Mouse (Mus musculus): ENCODE results near the gene Tmem121b. TPM values are rescaled to one million over a fixed set of nuclear protein-coding genes. Genes with fewer than 3 reads are reported as not detected.

Tmem121b gene
- polyA plus RNA-seq (2015; fragmentation: Nextera tagmentation; extraction: Ambion mirVana) = 0.31 and 0.42 TPM in 2 replicates

DNA sequence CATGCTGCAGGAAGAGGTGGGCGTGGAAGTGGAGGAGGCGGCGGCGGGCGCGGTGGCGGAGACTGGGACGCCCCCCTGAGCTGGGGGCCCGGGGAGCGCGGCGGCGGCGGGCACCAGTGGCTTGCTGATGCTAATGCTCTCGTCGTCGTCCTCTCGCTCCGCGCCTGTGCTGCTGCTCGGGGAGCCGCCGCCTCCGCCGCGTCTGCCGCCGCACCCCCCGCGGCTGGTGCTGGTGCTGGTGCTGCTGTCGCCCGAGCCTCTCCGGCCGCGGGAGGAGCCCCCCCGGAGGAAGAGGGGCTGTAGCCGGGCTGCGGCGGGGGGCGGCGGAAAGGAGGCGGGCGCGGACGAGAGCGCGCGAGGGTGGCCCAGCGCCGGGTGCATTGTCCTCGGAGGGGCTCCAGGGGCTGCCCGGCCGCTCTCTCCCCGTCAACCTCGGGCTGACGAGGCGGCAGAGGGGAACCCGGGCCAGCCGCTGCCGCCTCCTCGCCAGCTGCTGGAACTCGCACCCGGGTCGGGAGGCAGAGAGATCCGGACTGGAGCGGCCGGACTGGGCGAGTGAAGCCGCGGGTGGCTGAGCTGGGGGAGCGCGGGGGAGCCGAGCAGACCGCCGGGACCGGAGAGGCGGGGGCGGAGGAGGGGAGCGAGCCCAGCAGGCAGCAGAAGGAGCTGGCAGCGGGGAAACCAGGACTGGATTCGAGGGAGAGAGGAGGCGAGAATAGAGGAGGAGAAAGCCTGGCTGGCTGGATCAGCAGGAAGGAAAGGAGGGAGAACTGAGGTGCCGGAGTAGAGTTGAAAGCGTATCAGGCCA, at the start of gene Tmem121b:
Tmem121b (minus strand) TSS at position 434 of the 808 bp plus-strand sequence.
- DNase-seq (ENCODE audit: low spot score) = peak; percentile 35

DNA sequence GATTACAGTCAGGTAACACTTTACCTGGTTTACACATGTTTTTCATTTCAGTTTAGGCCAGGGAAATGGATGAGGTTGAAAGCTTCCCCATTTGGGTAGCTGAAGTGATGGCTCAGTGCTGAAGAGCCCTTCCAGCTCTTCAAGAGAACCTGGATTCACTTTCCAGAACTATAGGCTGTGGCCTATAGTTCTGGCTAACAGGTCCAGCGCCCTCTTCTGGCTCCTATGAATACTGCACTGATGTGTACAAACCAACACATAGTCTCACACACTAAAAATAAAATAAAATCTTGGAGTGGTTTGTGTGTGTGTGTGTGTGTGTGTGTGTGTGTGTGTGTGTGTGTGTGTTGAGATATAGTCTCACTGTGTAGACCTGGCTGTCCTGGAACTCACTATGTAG, 48.5 kb upstream of the Tmem121b start:
- no peak for DNase-seq (ENCODE audit: low spot score)

DNA sequence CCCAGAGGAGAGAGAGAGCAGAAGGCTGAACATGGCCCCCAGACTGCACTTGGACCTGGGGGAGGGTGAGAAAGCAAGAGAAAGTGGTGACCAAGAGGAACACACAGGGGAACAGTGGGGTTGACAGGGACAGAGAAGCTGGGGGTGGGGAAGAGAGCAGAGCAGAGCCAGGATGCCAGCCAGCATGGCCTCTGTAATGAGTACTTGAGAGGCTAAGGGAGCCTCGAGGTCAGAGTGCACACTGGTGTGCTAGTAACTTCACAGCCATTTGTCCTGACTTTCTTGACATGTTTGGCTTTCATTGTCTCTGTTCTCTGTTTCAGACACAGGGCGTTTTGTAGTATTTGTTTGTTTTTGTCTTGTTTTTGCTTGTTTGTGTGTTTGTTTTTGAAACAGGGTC, 47.8 kb upstream of the Tmem121b start:
- DNase-seq (ENCODE audit: low spot score) = no peak

DNA sequence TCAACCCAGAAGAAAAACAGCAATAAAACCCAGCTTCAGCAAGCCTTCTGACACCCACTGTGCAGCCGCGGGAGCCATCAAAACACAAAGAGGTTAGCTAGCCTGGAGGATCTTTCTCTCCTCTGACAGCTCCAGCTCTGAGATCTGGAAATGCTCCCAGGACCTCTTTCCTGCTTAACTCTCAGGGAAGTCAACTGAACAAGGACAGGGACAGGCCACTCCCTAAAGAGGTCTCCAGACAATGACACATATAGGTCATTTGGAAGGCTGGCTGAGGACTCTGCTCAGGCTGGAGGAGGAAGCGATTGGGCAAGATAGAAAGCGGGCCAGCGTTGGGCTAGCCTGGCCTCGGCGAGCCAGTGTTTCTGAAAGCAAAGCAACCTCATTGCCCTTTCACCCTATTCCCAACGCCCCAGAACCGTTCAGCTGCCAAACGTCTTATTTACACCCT, 46.2 kb upstream of the Tmem121b start:
- no peak for DNase-seq (ENCODE audit: low spot score)

DNA sequence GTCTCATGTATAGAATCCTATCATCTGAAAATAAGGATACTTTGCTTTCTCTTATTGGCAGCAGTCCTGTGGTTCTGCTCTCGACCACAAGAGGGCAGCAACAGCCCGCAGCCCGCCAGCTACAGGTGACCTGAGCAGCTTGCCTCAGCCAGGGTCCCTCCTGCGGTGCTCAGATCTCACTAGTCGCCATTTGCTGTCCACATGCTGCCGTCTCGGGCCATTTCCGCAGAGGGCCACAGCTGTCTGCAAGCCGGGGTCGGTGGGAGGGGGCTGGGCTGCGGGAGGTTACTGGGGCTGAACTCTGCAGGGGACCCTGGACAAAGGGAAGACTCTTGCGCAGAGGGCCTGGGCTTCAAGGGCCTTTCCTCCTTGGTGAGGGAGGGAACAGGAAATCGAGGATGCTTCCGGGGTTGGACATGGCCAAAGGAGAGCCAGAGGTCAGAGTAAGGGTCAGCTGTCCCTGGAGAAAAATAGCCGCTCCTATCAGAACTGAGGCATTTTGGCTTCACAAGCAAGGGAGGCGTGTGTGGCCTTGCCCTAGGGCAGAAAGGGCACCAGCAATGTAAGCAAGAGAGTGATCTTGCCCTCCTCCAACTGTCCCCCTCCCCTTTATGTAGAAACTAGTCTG, 45.6 kb upstream of the Tmem121b start:
- peak; percentile 80 for DNase-seq (ENCODE audit: low spot score)

DNA sequence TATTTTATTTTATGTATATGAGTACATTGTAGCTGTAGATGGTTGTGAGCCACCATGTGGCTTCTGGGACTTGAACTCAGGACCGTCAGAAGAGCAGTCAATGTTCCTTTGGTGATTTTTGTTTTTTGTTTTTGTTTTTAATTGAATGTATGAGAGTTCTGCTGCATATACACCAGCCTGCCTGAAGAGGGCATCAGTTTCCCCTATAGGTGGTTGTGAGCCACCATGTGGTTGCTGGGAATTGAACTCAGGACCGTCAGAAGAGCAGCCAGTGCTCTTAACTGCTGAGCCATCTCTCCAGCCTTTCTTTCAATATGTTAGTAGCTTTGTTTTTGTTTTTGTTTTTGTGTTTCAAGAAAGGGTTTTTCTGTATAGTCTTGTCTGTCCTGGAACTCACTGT, 42.7 kb upstream of the Tmem121b start:
- DNase-seq (ENCODE audit: low spot score) = no peak

DNA sequence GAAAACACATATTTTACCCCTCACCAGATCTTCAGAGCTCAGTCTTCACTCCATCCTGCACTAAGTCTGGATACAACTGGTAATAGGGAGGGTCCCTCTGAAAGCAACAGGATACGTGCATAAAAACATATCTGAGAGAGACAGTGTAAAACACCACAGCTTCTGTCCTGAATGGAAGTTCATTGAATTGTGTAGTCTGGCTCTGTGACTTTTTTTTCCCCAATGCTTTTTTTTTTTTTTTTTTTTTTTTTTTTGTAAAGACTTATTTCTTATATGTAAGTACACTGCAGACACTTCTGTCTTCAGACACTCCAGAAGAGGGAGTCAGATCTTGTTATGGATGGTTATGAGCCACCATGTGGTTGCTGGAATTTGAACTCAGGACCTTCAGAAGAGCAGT, 39.0 kb upstream of the Tmem121b start:
- DNase-seq (ENCODE audit: low spot score) = no peak

DNA sequence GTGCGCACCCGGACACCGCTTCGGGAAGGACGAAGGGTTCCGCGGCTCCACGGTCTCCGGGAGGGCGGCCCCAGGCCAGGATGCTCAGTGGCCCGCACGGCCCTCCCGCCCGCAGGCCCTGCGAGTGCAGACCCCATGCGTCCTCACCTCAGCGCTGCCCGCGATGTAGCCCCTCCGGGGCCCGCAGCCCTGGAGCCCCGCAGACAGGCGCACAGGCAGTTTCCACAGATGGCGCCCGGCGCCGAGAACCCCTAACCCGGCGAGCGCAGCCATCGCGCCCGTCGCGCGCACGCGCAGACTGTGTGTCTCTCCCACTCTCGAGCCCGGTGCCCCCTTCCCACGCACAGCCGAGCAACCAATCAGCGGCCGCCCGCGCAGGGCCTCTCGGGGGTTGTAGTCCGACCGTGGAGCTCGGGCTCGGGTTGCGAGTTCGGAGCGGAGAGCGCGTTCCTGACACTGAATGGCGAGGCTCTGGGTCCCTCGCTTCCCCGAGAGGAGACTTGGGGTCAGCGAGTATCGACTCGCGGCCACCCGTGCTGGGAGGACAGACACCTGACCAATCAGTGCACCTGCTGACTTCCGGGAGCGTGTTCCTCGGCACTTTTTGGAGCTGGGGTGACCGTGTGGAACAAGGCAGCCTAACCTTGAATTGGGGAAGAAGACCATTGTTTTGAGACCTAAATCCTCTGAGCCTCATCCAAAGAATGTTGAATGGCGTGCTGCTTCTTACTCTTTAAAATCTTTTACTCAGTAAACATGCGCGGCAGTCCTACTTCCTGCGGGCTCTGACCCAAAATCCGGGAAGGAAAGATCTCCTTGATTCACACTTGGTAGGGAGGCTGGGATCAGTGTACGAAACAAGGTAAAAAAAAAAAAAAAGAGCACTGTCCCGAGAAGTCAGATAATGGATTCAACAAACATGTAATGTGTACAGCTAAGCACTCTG, 37.7 kb upstream of the Tmem121b start, which contains the start of gene Hdhd5:
Hdhd5 (minus strand) TSS at position 300 of the 946 bp plus-strand sequence.
- DNase-seq (ENCODE audit: low spot score) = peak; percentile 96

DNA sequence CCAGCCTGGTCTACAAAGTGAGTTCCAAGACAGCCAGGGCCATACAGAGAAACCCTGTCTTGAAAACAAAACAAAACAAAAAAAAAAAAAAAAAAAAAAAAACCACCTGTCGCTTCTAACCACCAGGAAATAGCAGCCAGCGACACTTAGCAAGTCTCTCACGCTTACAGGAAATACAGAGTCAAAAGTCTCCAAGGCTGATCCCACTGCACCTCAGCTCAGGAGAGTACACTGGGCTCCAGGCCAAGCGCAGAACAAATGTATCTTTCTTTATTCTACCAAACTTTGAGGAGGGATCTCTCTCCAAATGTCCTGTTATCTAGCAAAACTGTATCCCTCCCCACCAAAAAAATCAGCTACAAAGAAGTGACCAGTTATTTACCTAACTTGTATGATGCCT, 35.5 kb upstream of the Tmem121b start:
- DNase-seq (ENCODE audit: low spot score) = peak; percentile 78

DNA sequence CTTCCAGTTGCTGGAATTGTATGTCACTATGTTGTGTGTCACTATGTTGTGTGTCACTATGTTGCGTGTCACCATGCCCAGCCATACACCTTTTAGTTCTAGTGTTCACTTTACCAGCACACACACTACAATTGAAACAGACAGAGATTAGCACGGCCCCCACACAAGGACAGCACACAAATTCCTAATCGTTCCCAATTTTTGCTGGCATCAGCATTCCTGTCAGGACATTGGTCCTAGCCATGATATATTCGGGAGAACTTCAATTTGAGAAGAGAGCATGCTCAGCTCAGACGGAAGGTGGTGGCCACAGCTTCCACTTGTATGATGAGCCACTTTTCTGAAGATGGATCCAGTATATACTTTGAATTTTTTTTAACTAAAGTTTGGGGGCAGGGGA, 31.2 kb upstream of the Tmem121b start:
- no peak for DNase-seq (ENCODE audit: low spot score)

DNA sequence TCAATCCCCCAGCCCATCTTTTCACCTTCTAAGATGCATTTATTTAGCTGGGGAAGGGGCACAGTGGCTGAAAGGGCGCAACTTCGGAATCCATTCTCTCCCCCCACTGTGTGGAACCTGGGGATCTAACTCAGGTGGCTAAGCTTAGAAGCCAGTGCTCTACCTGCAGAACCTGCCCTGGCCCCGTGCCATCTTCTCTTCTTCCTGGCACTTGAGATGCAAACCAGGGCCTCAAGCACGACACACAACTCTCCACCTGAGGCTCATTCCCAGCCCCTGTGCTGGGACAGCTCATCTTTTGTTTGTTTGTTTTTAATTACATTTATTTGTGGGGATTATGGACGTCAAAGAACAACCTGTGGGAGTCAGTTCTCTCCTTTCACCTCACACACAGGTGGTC, 26.0 kb upstream of the Tmem121b start:
- DNase-seq (ENCODE audit: low spot score) = no peak

DNA sequence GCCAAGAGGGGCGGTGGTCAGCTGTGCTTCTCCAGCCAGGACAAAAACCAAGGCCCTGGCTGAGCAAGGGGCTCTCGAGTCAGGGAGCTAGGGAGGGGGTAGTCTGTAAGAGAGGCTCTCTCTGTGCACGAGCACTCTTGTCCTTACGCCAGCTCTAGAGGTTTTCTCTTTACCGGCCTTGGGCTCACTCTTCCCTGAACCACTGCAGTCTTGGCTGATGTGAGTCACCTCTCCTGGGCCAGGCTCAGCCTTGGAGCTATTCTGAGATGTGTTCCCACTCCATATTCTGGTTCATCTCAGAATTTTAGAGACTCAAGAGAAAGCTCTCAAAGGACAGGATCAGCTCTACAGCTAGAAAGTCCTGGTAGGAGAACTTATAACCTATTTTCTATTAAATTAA, 23.7 kb upstream of the Tmem121b start:
- DNase-seq (ENCODE audit: low spot score) = no peak

DNA sequence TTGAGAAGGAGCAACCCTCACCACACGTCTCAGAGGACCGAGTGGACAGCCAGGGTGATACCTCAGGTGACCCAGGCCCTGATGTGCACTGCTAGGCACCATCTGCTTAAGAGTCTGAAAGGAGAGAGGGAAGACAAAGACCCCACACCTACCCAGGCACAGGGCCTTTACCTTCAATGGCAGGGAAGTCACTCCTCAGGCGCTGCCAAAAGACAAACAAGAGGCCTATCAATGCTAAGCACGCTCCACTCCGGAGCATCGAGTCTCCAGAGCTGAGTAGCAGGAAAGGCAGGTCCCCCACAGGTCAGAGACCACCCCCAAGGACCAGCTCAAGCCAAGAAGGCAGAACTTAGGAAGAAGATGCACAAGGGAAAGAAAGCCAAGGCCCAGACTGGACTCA, 23.3 kb upstream of the Tmem121b start:
- DNase-seq (ENCODE audit: low spot score) = no peak

DNA sequence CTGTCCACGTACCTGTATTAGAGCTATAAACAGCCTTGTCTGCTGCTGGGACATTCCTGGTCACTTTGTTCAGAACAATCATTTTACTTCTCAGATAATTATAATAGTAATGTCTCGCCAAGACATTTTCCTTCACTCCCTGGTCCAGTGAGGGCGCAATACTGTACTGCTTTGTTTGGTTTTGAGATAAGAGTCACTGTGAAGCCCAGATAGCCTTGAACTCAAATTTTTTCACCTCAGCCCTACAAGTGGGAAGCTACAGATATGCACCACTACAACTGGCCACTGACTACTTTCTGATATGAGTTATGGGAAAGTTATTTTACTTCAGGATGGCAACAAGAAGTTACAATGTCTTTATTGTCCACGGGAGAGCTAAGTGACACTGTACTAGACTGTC, 22.8 kb upstream of the Tmem121b start:
- DNase-seq (ENCODE audit: low spot score) = no peak

DNA sequence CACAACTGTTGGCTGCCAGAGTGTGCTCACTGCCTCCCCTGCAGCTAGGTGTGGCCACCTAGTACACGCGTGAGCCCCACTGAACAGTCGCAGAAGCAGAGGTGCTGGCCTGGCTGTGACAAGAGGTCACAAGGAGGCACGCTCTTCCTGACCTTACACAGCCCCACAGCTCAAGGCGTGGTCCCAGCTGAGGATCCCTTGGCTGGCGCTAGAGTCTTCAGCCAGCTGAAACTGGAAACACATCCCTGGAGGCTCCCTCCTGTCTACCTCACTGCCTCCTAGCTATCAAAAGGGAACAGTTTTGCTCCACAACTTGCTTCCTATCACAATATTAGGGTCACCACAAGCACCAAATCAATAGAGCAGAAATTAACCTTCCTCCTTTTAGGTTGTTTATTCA, 17.6 kb upstream of the Tmem121b start:
- DNase-seq (ENCODE audit: low spot score) = no peak

DNA sequence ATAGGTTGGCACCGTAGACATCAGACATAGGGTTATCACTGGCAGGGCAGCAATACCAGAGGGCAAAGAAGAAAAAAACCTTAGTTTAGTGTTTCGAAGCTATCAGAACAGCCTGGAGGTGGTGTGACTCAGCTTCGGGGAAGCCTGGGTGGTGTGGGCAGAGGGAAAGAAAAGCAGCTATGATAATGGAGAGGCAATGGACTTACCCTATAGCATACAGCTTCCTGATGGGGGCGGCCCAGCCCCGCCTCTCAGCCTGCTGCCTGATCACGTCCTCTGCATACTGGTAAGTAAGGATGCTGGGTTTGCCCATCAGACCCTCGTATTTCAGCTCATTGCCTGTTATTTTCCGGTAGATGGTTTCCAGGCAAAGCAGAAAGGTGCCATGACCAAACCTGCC, 16.8 kb upstream of the Tmem121b start:
- no peak for DNase-seq (ENCODE audit: low spot score)

DNA sequence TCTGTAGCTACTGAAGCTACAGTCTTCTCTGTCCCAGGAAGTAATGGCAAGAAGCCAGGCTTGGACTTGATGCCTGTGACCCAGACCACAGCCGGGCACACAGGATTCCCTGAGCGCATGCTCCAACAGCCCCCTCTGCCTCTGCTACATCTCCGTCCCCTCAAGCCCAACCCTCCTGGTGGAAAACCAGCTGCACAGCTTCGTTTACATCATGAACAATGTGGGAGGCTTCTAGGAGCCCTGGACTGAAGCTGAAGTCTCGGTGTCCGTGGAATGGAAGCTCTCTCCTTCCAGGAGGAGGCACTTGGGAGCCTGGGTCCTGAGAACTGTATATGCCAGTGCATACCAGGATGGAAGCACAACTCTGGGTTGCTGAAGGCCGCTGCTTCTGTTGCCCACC, 16.4 kb upstream of the Tmem121b start:
- no peak for DNase-seq (ENCODE audit: low spot score)

DNA sequence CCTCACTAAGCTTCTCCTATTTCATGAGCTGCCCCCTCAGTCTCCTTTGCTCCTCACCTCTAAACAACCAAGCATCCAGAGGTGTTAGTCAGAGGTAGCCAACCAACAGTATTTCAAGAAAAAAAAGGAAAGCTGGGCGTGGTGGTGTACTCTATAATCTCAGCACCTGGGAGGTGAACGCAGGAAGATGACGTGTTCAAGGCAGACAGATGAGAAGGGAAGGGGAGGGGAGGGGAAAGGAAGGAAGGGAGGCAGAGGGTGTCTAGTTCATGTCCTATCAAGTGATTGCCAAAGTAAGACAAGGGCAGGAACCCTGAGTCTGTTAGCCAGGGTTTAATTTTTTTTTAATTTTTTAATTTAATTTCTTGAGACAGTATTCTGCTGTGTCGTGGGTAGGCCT, 15.0 kb upstream of the Tmem121b start:
- DNase-seq (ENCODE audit: low spot score) = no peak

DNA sequence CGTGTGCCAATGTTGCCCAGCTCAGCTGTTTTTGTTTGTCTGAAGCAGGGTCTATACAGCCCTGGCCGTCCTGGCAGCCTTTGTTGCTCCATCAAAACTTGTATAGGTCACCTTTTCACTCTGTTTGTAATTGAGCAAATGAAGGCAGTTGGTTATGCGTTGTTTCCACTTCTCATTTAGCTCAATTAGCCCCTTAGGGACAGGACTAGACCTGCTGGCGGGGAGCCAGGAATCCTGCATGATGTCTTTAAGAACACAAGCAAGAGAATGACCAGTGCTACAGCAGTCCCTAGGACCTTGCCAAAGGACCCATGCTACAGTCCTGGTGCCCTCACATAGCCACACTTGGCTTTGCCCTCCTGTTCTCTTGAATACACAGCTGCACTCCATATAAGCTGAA, 11.9 kb upstream of the Tmem121b start:
- DNase-seq (ENCODE audit: low spot score) = no peak

DNA sequence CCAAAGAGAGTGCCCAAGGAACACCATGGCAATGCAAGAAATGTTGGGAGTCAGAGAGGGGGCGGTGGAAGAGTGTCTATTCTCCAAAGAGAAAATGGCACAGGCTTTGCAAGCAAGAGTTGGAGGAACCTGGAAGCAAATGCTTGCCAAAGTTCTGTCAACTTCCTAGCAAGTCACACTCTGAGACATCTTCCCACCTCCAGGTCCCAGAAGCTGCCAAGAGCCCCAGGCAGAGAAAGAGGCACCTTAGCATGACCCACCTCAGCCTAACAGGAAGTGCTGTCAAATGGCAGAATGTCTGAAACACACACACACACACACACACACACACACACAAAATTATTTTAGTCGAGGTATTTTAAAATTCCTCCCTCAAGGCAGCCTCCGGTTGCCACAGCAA, 10.4 kb upstream of the Tmem121b start:
- no peak for DNase-seq (ENCODE audit: low spot score)

DNA sequence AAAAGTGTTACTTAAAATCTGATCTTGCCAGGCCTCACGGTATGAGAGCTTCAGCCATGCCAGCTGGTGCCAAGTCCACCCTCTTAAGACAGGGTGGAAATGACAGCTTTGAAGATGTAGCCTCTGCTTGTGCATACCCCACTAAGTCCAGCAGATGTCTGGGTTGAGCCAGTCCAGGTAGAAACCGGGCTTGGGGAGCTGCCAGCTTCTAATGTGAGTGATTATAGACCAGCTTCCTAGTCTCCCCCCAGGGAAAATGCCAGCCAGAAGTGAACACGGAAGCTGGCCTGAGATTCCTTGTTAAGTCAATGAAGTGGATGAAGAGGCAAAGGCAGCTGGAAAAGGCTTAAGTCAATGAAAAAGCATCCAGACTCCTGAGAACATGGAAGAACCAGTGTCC, 2.9 kb upstream of the Tmem121b start:
- no peak for DNase-seq (ENCODE audit: low spot score)

All from thymus, postnatal 0 days (tissue).